Mouse (Mus musculus) bone marrow, adult 2 months (tissue): ENCODE data around the gene Frrs1. TPM values are rescaled to one million over a fixed set of nuclear protein-coding genes. Genes with fewer than 3 reads are reported as not detected.

Source experiments
- H3K27ac ChIP-seq: fragments of 200-500 bp; 2 replicates; pipeline ENCODE4 v1.5.1; 2012; ENCODE audit warnings: low read depth, mild to moderate bottlenecking, control low read depth, inconsistent platforms, low read length; ENCODE audit not compliant: control insufficient read depth, poor library complexity, insufficient read depth
- H3K4me1 ChIP-seq: fragments of 200-500 bp; 2 replicates; pipeline ENCODE4 v1.6.1; 2011; ENCODE audit warnings: low read length; ENCODE audit not compliant: control insufficient read depth, insufficient read depth
- H3K4me3 ChIP-seq: fragments of 200-500 bp; replicated peaks from 2 replicates; pipeline ENCODE3; 2011; ENCODE audit warnings: mild to moderate bottlenecking, low read depth, low read length, control low read depth; ENCODE audit not compliant: control insufficient read depth
- CTCF ChIP-seq: fragments of 200-500 bp; IDR thresholded peaks from 2 replicates; pipeline ENCODE4 v1.5.1; 2011; ENCODE audit warnings: low read length, control low read depth; ENCODE audit not compliant: control insufficient read depth, insufficient read depth
- POLR2A ChIP-seq: fragments of 200-500 bp; IDR thresholded peaks from 2 replicates; pipeline ENCODE4 v1.6.1; 2011; ENCODE audit warnings: low read depth, mild to moderate bottlenecking, control low read depth, low read length, borderline replicate concordance; ENCODE audit not compliant: control insufficient read depth
- WGBS: fragments of 180-500 bp; shearing (Covaris S2); methylation state at CpG from one replicate; pipeline ENCODE4 v1.1.7; 2018; 5-methylcytosine and 5-hydroxymethylcytosine counted together
- polyA plus RNA-seq: library from polyadenylated mRNA; stranded (reverse); fragments of >200 nt; gene quantifications from 2 replicates; pipeline ENCODE4 v1.2.4, GENCODE M21; 2011; ENCODE audit warnings: low replicate concordance; ENCODE audit not compliant: missing spikeins, insufficient read depth, insufficient read length

The Frrs1 gene
- polyA plus RNA-seq, 1 experiment = 24.6 TPM

GRCm38 (mm10) chr3:116941559-116942117 is 82.4 kb downstream of the Frrs1 start:
- TF ChIP-seq CTCF (no peak), POLR2A (no peak)
- Histone ChIP-seq H3K4me3 (no peak overlapping the region), H3K27ac (no peak overlapping the region), H3K4me1 (no peaks in the 10 kb centered on the region)
- WGBS = 83% methylated on average over 1 of the region's 1 CpGs

- Histone ChIP-seq H3K27ac (no peak overlapping the region), H3K4me3 (no peak overlapping the region), H3K4me1 (no peaks in the 10 kb centered on the region)
- TF ChIP-seq POLR2A (no peak), CTCF (no peak)
- WGBS = 79% methylated on average over 6 of the region's 6 CpGs
Observed at GRCm38 (mm10) chr3:116942751-116943150, 83.5 kb downstream of the Frrs1 start.

GRCm38 (mm10) chr3:116943422-116943821 is 84.2 kb downstream of the Frrs1 start:
- Histone ChIP-seq H3K4me1 (no peaks in the 10 kb centered on the region), H3K27ac (no peak overlapping the region), H3K4me3 (no peak overlapping the region)
- WGBS = 80% methylated on average over 4 of the region's 4 CpGs
- TF ChIP-seq POLR2A = no peak
- no peak for TF ChIP-seq CTCF

- WGBS = 73% methylated on average over 4 of the region's 4 CpGs
- TF ChIP-seq POLR2A (no peak), CTCF (no peak)
- Histone ChIP-seq H3K4me3 (no peak overlapping the region), H3K27ac (no peak overlapping the region), H3K4me1 (no peaks in the 10 kb centered on the region; the same call in 1 of the 2 replicates)
Observed at GRCm38 (mm10) chr3:116946476-116946875, 87.2 kb downstream of the Frrs1 start.

GRCm38 (mm10) chr3:116950665-116951115 is 91.4 kb downstream of the Frrs1 start:
- Histone ChIP-seq H3K4me3 (no peak overlapping the region), H3K4me1 (no peaks in the 10 kb centered on the region; the same call in 1 of the 2 replicates), H3K27ac (no peak overlapping the region)
- TF ChIP-seq POLR2A (no peak), CTCF (no peak)
- 56% methylated on average over 6 of the region's 6 CpGs for WGBS

GRCm38 (mm10) chr3:116951489-116951888 is 92.2 kb downstream of the Frrs1 start:
- no peak overlapping the region for H3K27ac ChIP-seq
- no peaks in the 10 kb centered on the region; the same call in 1 of the 2 replicates for H3K4me1 ChIP-seq
- WGBS = 84% methylated on average over 3 of the region's 3 CpGs
- TF ChIP-seq POLR2A (no peak), CTCF (no peak)
- H3K4me3 ChIP-seq = no peak overlapping the region

- Histone ChIP-seq H3K27ac (no peak overlapping the region), H3K4me3 (no peak overlapping the region), H3K4me1 (no peaks in the 10 kb centered on the region; the same call in 1 of the 2 replicates)
- TF ChIP-seq POLR2A (no peak), CTCF (no peak)
- 82% methylated on average over 8 of the region's 8 CpGs for WGBS
Observed at GRCm38 (mm10) chr3:116952242-116952899, 93.1 kb downstream of the Frrs1 start.

GRCm38 (mm10) chr3:116953366-116953765 is 94.1 kb downstream of the Frrs1 start:
- H3K4me1 ChIP-seq = no peaks in the 10 kb centered on the region; the same call in 1 of the 2 replicates
- H3K27ac ChIP-seq = no peak overlapping the region
- TF ChIP-seq CTCF = no peak
- no peak for TF ChIP-seq POLR2A
- H3K4me3 ChIP-seq = no peak overlapping the region
- 69% methylated on average over 6 of the region's 6 CpGs for WGBS

GRCm38 (mm10) chr3:116955061-116955460 is 95.8 kb downstream of the Frrs1 start:
- TF ChIP-seq POLR2A (no peak), CTCF (no peak)
- Histone ChIP-seq H3K4me1 (no peaks in the 10 kb centered on the region; the same call in 1 of the 2 replicates), H3K4me3 (no peak overlapping the region), H3K27ac (no peak overlapping the region)
- WGBS = 72% methylated on average over 6 of the region's 6 CpGs

Other genes with a start within 250 kb of the Frrs1 start
- 9.4 and 22.0 TPM in 2 replicates for gene Trmt13, start 244.9 kb upstream of the Frrs1 start, polyA plus RNA-seq
- gene Mfsd14a, start 196.8 kb upstream of the Frrs1 start, polyA plus RNA-seq = 7.0 and 13.2 TPM in 2 replicates
- not detected in 2 replicates for gene Gm43191, start 178.2 kb upstream of the Frrs1 start, polyA plus RNA-seq
- gene Slc35a3, start 146.6 kb upstream of the Frrs1 start, polyA plus RNA-seq = 4.0 and 5.7 TPM in 2 replicates
- 2.2 and 4.7 TPM in 2 replicates for gene Agl, start 51.3 kb upstream of the Frrs1 start, polyA plus RNA-seq
- gene 4930455H04Rik, start 108.8 kb downstream of the Frrs1 start, polyA plus RNA-seq = not detected in 2 replicates
- 1.6 and 4.1 TPM in 2 replicates for gene Palmd, start 109.5 kb downstream of the Frrs1 start, polyA plus RNA-seq